In the genomic region with DNA sequence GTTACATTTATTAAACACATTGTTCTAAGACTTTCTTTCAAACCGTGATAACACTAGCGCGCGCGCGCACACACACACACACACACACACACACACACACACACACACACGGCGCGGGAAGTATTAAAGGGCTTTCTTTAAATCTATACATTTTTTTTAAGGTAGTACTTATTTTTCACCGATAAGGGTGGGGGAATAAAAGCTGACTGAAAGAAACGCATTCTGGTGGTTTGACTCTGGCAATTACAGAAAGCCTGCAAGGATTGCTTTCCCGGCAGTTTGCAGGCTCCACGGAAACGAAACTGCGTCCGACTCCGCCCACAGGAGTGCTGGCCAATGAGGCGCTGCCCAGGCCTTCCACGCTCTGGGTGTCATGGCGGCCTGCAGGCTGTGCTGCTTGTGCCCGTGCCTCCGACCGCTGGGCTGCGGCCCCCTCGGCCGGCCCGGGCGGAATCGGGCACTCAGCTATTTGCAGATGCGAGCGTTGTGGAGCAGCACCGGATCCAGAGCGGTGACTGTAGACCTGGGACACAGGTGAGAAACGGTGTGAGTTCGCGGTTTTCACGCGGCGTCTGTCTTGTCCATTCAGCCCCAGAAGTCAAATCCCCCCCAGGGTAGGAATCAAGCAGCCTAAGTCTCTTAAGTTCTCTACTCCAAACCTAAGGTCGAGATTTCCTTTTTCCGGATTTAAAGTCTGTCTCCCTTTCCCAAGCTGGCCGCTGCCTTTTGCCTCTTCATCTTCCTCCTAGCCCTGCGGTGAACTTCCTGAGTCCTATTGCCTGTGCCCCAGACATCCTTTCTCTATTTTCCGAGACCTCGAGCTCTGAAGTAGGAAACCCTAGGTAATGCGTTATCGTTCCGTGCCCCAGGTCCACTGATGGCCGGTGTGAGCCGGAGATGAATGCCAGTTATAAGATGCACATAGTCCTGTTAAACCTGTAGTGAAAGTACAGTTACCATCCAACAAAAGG, we compare ENCODE assay signal across 8 mouse cellular contexts. TPM values are rescaled to one million over a fixed set of nuclear protein-coding genes. Genes with fewer than 3 reads are reported as not detected.
A peak's percentile ranks its signal among the peaks of the same experiment; 100 is the strongest.
DNase-seq lines count a peak whose midpoint lies in the region; ATAC-seq lines count a peak whose summit lies in the region.

A gene (plus strand): TSS at position 360 of the 971 bp plus-strand sequence.

- peak; percentile 100 for ATAC-seq in hematopoietic stem cell, adult 5-6 weeks (replicated peaks in 1 of 2; ENCODE audit: insufficient read depth in 1 of 2, low FRiP score in 2 of 2, low TSS enrichment in 1 of 2, low read depth in 1 of 2, poor library complexity in 2 of 2, severe bottlenecking in 2 of 2)
- peak; percentile 100 for ATAC-seq in lung, embryonic 16.5 days (ENCODE audit: low read depth)

- peaks cover 4% of the 10 kb centered on the region for H3K4me1 ChIP-seq in lung, embryonic 16.5 days (replicated peaks; ENCODE audit: control insufficient read depth, insufficient read depth, low read length)

- peak within 1 kb of the TSS; percentile 72 for H3K27ac ChIP-seq in lung, embryonic 16.5 days (ENCODE audit: low read length)

- H3K36me3 ChIP-seq in lung, embryonic 16.5 days (ENCODE audit: control insufficient read depth, insufficient read depth, low read length), result peaks cover 4% of the 10 kb centered on the region; the same call in 1 of the 2 replicates

- H3K9ac ChIP-seq in lung, embryonic 16.5 days (ENCODE audit: low read length), result peak within 1 kb of the TSS; percentile 95

- whole genome bisulfite sequencing in lung, embryonic 16.5 days, result 2% methylated on average over 50 of the region's 50 CpGs

- no peaks in the 10 kb centered on the region for H3K27me3 ChIP-seq in lung, embryonic 16.5 days (ENCODE audit: control insufficient read depth, insufficient read depth, low read depth, low read length)

- no peaks in the 10 kb centered on the region for H3K9me3 ChIP-seq in lung, embryonic 16.5 days (ENCODE audit: control insufficient read depth, low read length)

- peak; percentile 87 for DNase-seq in MEL-GATA-1-ER (ENCODE audit: extremely low read depth, low read depth)
- DNase-seq in cerebellum, adult 8-10 months, result peak; percentile 85
- DNase-seq in forelimb bud, embryonic 11.5 days (ENCODE audit: low read depth, low spot score), result peak; percentile 92
- peak; percentile 73 for DNase-seq in layer of hippocampus, adult 9-10 months (ENCODE audit: low spot score)
- peak; percentile 82 for DNase-seq in ovary, postnatal 10 days (ENCODE audit: low spot score)
- peak; percentile 74 to 81 for DNase-seq in thymus, postnatal 10 days (ENCODE audit: low spot score in 2 of 2)

- peak within 1 kb of the TSS; percentile 93 for H3K4me3 ChIP-seq in lung, embryonic 16.5 days (ENCODE audit: low read length)

- peak within 1 kb of the TSS; percentile 64 for H3K4me2 ChIP-seq in lung, embryonic 16.5 days (ENCODE audit: low read depth, low read length)

RNA-seq across cellular contexts. Expression of the gene that starts here (rescaled TPM):
- total RNA-seq in hematopoietic stem cell, adult 5-6 weeks (2017), result 54.3 and 64.4 TPM in 2 replicates
- 34.4 and 38.8 TPM in 2 replicates for polyA plus RNA-seq in lung, embryonic 16.5 days (2015; fragmentation: Nextera tagmentation; extraction: Ambion mirVana)

Comparison
In these comparisons a context has a peak if more than half of its experiments do, and no peak if none do; other contexts are left out.
1. Peak in every context shown above with its lines: DNase-seq, ATAC-seq, H3K4me3 ChIP-seq and H3K27ac ChIP-seq.